Mouse (Mus musculus): ENCODE results near the gene Syvn1. TPM values are rescaled to one million over a fixed set of nuclear protein-coding genes. Genes with fewer than 3 reads are reported as not detected.

Syvn1 gene
- polyA plus RNA-seq, 1 experiment from 2014 or later, result 29.2 TPM

- WGBS, result 72% methylated on average over 5 of the region's 5 CpGs
- Histone ChIP-seq H3K9ac (ENCODE audit: low read length) (peak overlapping the region; percentile 93), H3K27ac (ENCODE audit: low read length) (peak overlapping the region; percentile 74; the same call in 1 of the 2 replicates), H3K27me3 (ENCODE audit: control insufficient read depth, insufficient read depth, low read length) (no peaks in the 10 kb centered on the region), H3K4me1 (ENCODE audit: control insufficient read depth, insufficient read depth, low read length) (peaks cover 30% of the 10 kb centered on the region), H3K9me3 (replicated peaks; ENCODE audit: control insufficient read depth, low read length) (no peaks in the 10 kb centered on the region), H3K4me2 (ENCODE audit: low read depth, low read length) (peak overlapping the region; percentile 85), H3K4me3 (replicated peaks; ENCODE audit: low read length) (peak overlapping the region; percentile 83), H3K36me3 (ENCODE audit: control insufficient read depth, insufficient read depth, low read length) (peaks cover 10% of the 10 kb centered on the region; the same call in 1 of the 2 replicates)
- no peak for ATAC-seq (ENCODE audit: insufficient read depth, low FRiP score)
These were observed 12.6 kb downstream of the Syvn1 start for GRCm38 (mm10) chr19:6058966-6059365.

GRCm38 (mm10) chr19:6061021-6061533 is 14.7 kb downstream of the Syvn1 start, which contains the start of gene Znhit2:
Znhit2 (plus strand) TSS chr19:6061192.
- peak; percentile 77 for ATAC-seq (ENCODE audit: insufficient read depth, low FRiP score)
- no peaks in the 10 kb centered on the region for H3K27me3 ChIP-seq (ENCODE audit: control insufficient read depth, insufficient read depth, low read length)
- under 1% methylated on average over 58 of the region's 58 CpGs for WGBS

GRCm38 (mm10) chr19:6061641-6062302 is 15.4 kb downstream of the Syvn1 start:
- ATAC-seq (ENCODE audit: insufficient read depth, low FRiP score), result no peak
- peak overlapping the region; percentile 98 for H3K9ac ChIP-seq (ENCODE audit: low read length)
- 1% methylated on average over 44 of the region's 44 CpGs for WGBS

More at GRCm38 (mm10) chr19:6061021-6061533, 14.7 kb downstream of the Syvn1 start, which contains the start of gene Znhit2:
- Histone ChIP-seq H3K36me3 (ENCODE audit: control insufficient read depth, insufficient read depth, low read length) (0 out of 2 replicates have a peak, but pooled peaks cover 4% of the 10 kb centered on the region), H3K4me1 (ENCODE audit: control insufficient read depth, insufficient read depth, low read length) (peaks cover 30% of the 10 kb centered on the region), H3K4me3 (replicated peaks; ENCODE audit: low read length) (peak within 1 kb of the TSS; percentile 92), H3K27ac (ENCODE audit: low read length) (peak within 1 kb of the TSS; percentile 95), H3K9me3 (replicated peaks; ENCODE audit: control insufficient read depth, low read length) (no peaks in the 10 kb centered on the region), H3K9ac (ENCODE audit: low read length) (peak within 1 kb of the TSS; percentile 98), H3K4me2 (ENCODE audit: low read depth, low read length) (peak within 1 kb of the TSS; percentile 100)

GRCm38 (mm10) chr19:6062418-6062817 is 16.0 kb downstream of the Syvn1 start:
- H3K4me3 ChIP-seq (replicated peaks; ENCODE audit: low read length), result peak overlapping the region; percentile 92
- WGBS, result 42% methylated on average over 5 of the region's 5 CpGs
- H3K9ac ChIP-seq (ENCODE audit: low read length), result peak overlapping the region; percentile 98
- H3K36me3 ChIP-seq (ENCODE audit: control insufficient read depth, insufficient read depth, low read length), result 0 out of 2 replicates have a peak, but pooled peaks cover 4% of the 10 kb centered on the region
- H3K4me2 ChIP-seq (ENCODE audit: low read depth, low read length), result peak overlapping the region; percentile 100
- H3K27ac ChIP-seq (ENCODE audit: low read length), result no peak overlapping the region
- H3K27me3 ChIP-seq (ENCODE audit: control insufficient read depth, insufficient read depth, low read length), result no peaks in the 10 kb centered on the region
- H3K4me1 ChIP-seq (ENCODE audit: control insufficient read depth, insufficient read depth, low read length), result peaks cover 34% of the 10 kb centered on the region
- no peaks in the 10 kb centered on the region for H3K9me3 ChIP-seq (replicated peaks; ENCODE audit: control insufficient read depth, low read length)
- ATAC-seq (ENCODE audit: insufficient read depth, low FRiP score), result no peak

More at GRCm38 (mm10) chr19:6061641-6062302, 15.4 kb downstream of the Syvn1 start:
- H3K27ac ChIP-seq (ENCODE audit: low read length), result peak overlapping the region; percentile 95
- H3K4me3 ChIP-seq (replicated peaks; ENCODE audit: low read length), result peak overlapping the region; percentile 92
- H3K4me1 ChIP-seq (ENCODE audit: control insufficient read depth, insufficient read depth, low read length), result peaks cover 29% of the 10 kb centered on the region
- no peaks in the 10 kb centered on the region for H3K9me3 ChIP-seq (replicated peaks; ENCODE audit: control insufficient read depth, low read length)
- 0 out of 2 replicates have a peak, but pooled peaks cover 4% of the 10 kb centered on the region for H3K36me3 ChIP-seq (ENCODE audit: control insufficient read depth, insufficient read depth, low read length)
- H3K4me2 ChIP-seq (ENCODE audit: low read depth, low read length), result peak overlapping the region; percentile 100
- no peaks in the 10 kb centered on the region for H3K27me3 ChIP-seq (ENCODE audit: control insufficient read depth, insufficient read depth, low read length)

GRCm38 (mm10) chr19:6063081-6063480 is 16.7 kb downstream of the Syvn1 start:
- WGBS, result 92% methylated on average over 6 of the region's 6 CpGs
- no peak overlapping the region for H3K4me3 ChIP-seq (replicated peaks; ENCODE audit: low read length)
- H3K27me3 ChIP-seq (ENCODE audit: control insufficient read depth, insufficient read depth, low read length), result no peaks in the 10 kb centered on the region
- H3K36me3 ChIP-seq (ENCODE audit: control insufficient read depth, insufficient read depth, low read length), result 0 out of 2 replicates have a peak, but pooled peaks cover 4% of the 10 kb centered on the region
- H3K9me3 ChIP-seq (replicated peaks; ENCODE audit: control insufficient read depth, low read length), result no peaks in the 10 kb centered on the region
- no peak overlapping the region for H3K4me2 ChIP-seq (ENCODE audit: low read depth, low read length)
- H3K27ac ChIP-seq (ENCODE audit: low read length), result no peak overlapping the region
- no peak overlapping the region for H3K9ac ChIP-seq (ENCODE audit: low read length)
- H3K4me1 ChIP-seq (ENCODE audit: control insufficient read depth, insufficient read depth, low read length), result peaks cover 36% of the 10 kb centered on the region
- no peak for ATAC-seq (ENCODE audit: insufficient read depth, low FRiP score)

GRCm38 (mm10) chr19:6066571-6066970 is 20.2 kb downstream of the Syvn1 start:
- Histone ChIP-seq H3K4me2 (ENCODE audit: low read depth, low read length) (peak overlapping the region; percentile 99), H3K4me1 (ENCODE audit: control insufficient read depth, insufficient read depth, low read length) (peaks cover 26% of the 10 kb centered on the region), H3K36me3 (ENCODE audit: control insufficient read depth, insufficient read depth, low read length) (peaks cover 6% of the 10 kb centered on the region; the same call in 1 of the 2 replicates), H3K27me3 (ENCODE audit: control insufficient read depth, insufficient read depth, low read length) (no peaks in the 10 kb centered on the region), H3K27ac (ENCODE audit: low read length) (peak overlapping the region; percentile 85), H3K9ac (ENCODE audit: low read length) (peak overlapping the region; percentile 74), H3K4me3 (replicated peaks; ENCODE audit: low read length) (peak overlapping the region; percentile 54), H3K9me3 (replicated peaks; ENCODE audit: control insufficient read depth, low read length) (no peaks in the 10 kb centered on the region)
- ATAC-seq (ENCODE audit: insufficient read depth, low FRiP score), result no peak
- WGBS, result 25% methylated on average over 5 of the region's 5 CpGs

GRCm38 (mm10) chr19:6067011-6067723 is 20.8 kb downstream of the Syvn1 start:
- Histone ChIP-seq H3K4me3 (replicated peaks; ENCODE audit: low read length) (peak overlapping the region; percentile 54), H3K27me3 (ENCODE audit: control insufficient read depth, insufficient read depth, low read length) (no peaks in the 10 kb centered on the region), H3K4me1 (ENCODE audit: control insufficient read depth, insufficient read depth, low read length) (peaks cover 23% of the 10 kb centered on the region), H3K4me2 (ENCODE audit: low read depth, low read length) (peak overlapping the region; percentile 99), H3K9me3 (replicated peaks; ENCODE audit: control insufficient read depth, low read length) (no peaks in the 10 kb centered on the region), H3K36me3 (ENCODE audit: control insufficient read depth, insufficient read depth, low read length) (peaks cover 6% of the 10 kb centered on the region; the same call in 1 of the 2 replicates), H3K9ac (ENCODE audit: low read length) (peak overlapping the region; percentile 74), H3K27ac (ENCODE audit: low read length) (peak overlapping the region; percentile 85)
- under 1% methylated on average over 30 of the region's 30 CpGs for WGBS
- ATAC-seq (ENCODE audit: insufficient read depth, low FRiP score), result peak; percentile 44; the same call in 1 of the 2 replicates

- Histone ChIP-seq H3K9me3 (replicated peaks; ENCODE audit: control insufficient read depth, low read length) (no peaks in the 10 kb centered on the region), H3K36me3 (ENCODE audit: control insufficient read depth, insufficient read depth, low read length) (peaks cover 6% of the 10 kb centered on the region; the same call in 1 of the 2 replicates), H3K4me1 (ENCODE audit: control insufficient read depth, insufficient read depth, low read length) (peaks cover 16% of the 10 kb centered on the region), H3K27ac (ENCODE audit: low read length) (peak within 1 kb of the TSS; percentile 85), H3K27me3 (ENCODE audit: control insufficient read depth, insufficient read depth, low read length) (no peaks in the 10 kb centered on the region), H3K4me2 (ENCODE audit: low read depth, low read length) (peak within 1 kb of the TSS; percentile 99), H3K4me3 (replicated peaks; ENCODE audit: low read length) (peak within 1 kb of the TSS; percentile 54), H3K9ac (ENCODE audit: low read length) (peak within 1 kb of the TSS; percentile 74)
- WGBS, result 11% methylated on average over 33 of the region's 33 CpGs
- peak; percentile 95 for ATAC-seq (ENCODE audit: insufficient read depth, low FRiP score)
These were observed 21.5 kb downstream of the Syvn1 start, which contains the start of gene Tm7sf2 for GRCm38 (mm10) chr19:6067724-6068415. Tm7sf2 (minus strand) TSS chr19:6068373.
